Mouse (Mus musculus) monocyte, adult 5-6 weeks (primary cell): ENCODE measurements around the gene Prss2. TPM values are rescaled to one million over a fixed set of nuclear protein-coding genes. Genes with fewer than 3 reads are reported as not detected.
"Not testable (repeated sequence)": the region's sequence is repeated elsewhere in the genome, so short reads cannot be mapped to it uniquely, and the experiment has no call there.

ENCODE experiments used
- ATAC-seq: fragments of 153-309, 156-312 bp; replicated peaks from 2 replicates; pipeline ENCODE4 v1.8.0; 2017; ENCODE audit warnings: mild to moderate bottlenecking; ENCODE audit not compliant: low TSS enrichment, insufficient number of reproducible peaks, severe bottlenecking, poor library complexity, low FRiP score
- total RNA-seq: library from RNA; stranded (forward); fragments of 200-1000, 200-491, 200-594 nt; gene quantifications from 3 replicates; pipeline ENCODE4 v1.2.3, GENCODE M21; 2017

Gene Prss2
- total RNA-seq, 1 experiment from 2014 or later = not detected

GRCm38 (mm10) chr6:41553356-41554010 lies 31.9 kb downstream of the Prss2 start:
- ATAC-seq = no peak

GRCm38 (mm10) chr6:41554295-41555169 lies 32.9 kb downstream of the Prss2 start:
- peak; percentile 90 for ATAC-seq

GRCm38 (mm10) chr6:41556389-41556788 lies 34.8 kb downstream of the Prss2 start:
- no peak for ATAC-seq

GRCm38 (mm10) chr6:41557468-41557867 lies 35.9 kb downstream of the Prss2 start:
- ATAC-seq = no peak

GRCm38 (mm10) chr6:41558271-41558670 lies 36.7 kb downstream of the Prss2 start:
- no peak for ATAC-seq

- no peak for ATAC-seq
These were observed 37.7 kb downstream of the Prss2 start for GRCm38 (mm10) chr6:41559331-41559730.

GRCm38 (mm10) chr6:41560273-41560672 lies 38.7 kb downstream of the Prss2 start:
- ATAC-seq = no peak

GRCm38 (mm10) chr6:41562598-41562997 lies 41.0 kb downstream of the Prss2 start:
- ATAC-seq = no peak

- ATAC-seq = not testable (repeated sequence)
These were observed 41.7 kb downstream of the Prss2 start for GRCm38 (mm10) chr6:41563104-41563951.

GRCm38 (mm10) chr6:41565261-41565660 lies 43.7 kb downstream of the Prss2 start:
- ATAC-seq = no peak

- ATAC-seq = no peak
These were observed 45.4 kb downstream of the Prss2 start for GRCm38 (mm10) chr6:41566965-41567364.

- no peak for ATAC-seq
These were observed 47.5 kb downstream of the Prss2 start for GRCm38 (mm10) chr6:41569078-41569477.

Other genes starting within 250 kb of the Prss2 start
- not detected in 3 replicates for gene Try4, start 219.5 kb upstream of the Prss2 start, total RNA-seq
- not detected in 3 replicates for gene Try5, start 204.9 kb upstream of the Prss2 start, total RNA-seq
- gene Try10, start 167.7 kb upstream of the Prss2 start, total RNA-seq = not detected in 3 replicates
- not detected in 3 replicates for gene Prss3, start 144.1 kb upstream of the Prss2 start, total RNA-seq
- gene Gm5771, start 129.4 kb upstream of the Prss2 start, total RNA-seq = not detected in 3 replicates
- gene Gm10334, start 75.6 kb upstream of the Prss2 start, total RNA-seq = not detected in 3 replicates
- gene Prss1, start 62.9 kb upstream of the Prss2 start, total RNA-seq = not detected in 3 replicates
- gene Ephb6, start 83.7 kb downstream of the Prss2 start, total RNA-seq = 1.6 to 4.7 TPM (median 2.0 TPM) in 3 replicates
- gene Trpv6, start 114.6 kb downstream of the Prss2 start, total RNA-seq = not detected in 3 replicates
- gene Trpv5, start 159.0 kb downstream of the Prss2 start, total RNA-seq = not detected in 3 replicates
- gene Llcfc1, start 162.6 kb downstream of the Prss2 start, total RNA-seq = not detected in 3 replicates
- 0.39 TPM in 1 of 3 replicates, not detected in the others for gene Kel, start 182.6 kb downstream of the Prss2 start, total RNA-seq